Mouse (Mus musculus): Measurements from ENCODE around the gene Tecr.
"Not testable (repeated sequence)": the region's sequence is repeated elsewhere in the genome, so short reads cannot be mapped to it uniquely, and the experiment has no call there.

The Tecr gene

GRCm38 (mm10) chr8:83618566-83618965 lies 10.8 kb upstream of the Tecr start:
- DNase-seq (ENCODE audit: low spot score), result no peak

GRCm38 (mm10) chr8:83617111-83617510 lies 9.3 kb upstream of the Tecr start:
- no peak for DNase-seq (ENCODE audit: low spot score)

- DNase-seq (ENCODE audit: low spot score), result no peak
These were observed 8.9 kb upstream of the Tecr start for GRCm38 (mm10) chr8:83616625-83617024.

GRCm38 (mm10) chr8:83613695-83614094 lies 5.9 kb upstream of the Tecr start:
- no peak for DNase-seq (ENCODE audit: low spot score)

- no peak for DNase-seq (ENCODE audit: low spot score)
These were observed 4.2 kb upstream of the Tecr start for GRCm38 (mm10) chr8:83611921-83612320.

- no peak for DNase-seq (ENCODE audit: low spot score)
These were observed 1.9 kb upstream of the Tecr start for GRCm38 (mm10) chr8:83609547-83610180.

GRCm38 (mm10) chr8:83609086-83609485 lies 1.3 kb upstream of the Tecr start:
- no peak for DNase-seq (ENCODE audit: low spot score)

- DNase-seq (ENCODE audit: low spot score), result peak; percentile 82
These were observed 643 bp upstream of the Tecr start for GRCm38 (mm10) chr8:83608398-83608829.

- no peak for DNase-seq (ENCODE audit: low spot score)
These were observed 5.1 kb downstream of the Tecr start for GRCm38 (mm10) chr8:83602650-83603029.

- no peak for DNase-seq (ENCODE audit: low spot score)
These were observed 8.0 kb downstream of the Tecr start for GRCm38 (mm10) chr8:83599814-83600213.

GRCm38 (mm10) chr8:83598146-83598545 lies 9.6 kb downstream of the Tecr start:
- DNase-seq (ENCODE audit: low spot score), result no peak

GRCm38 (mm10) chr8:83596369-83596768 lies 11.4 kb downstream of the Tecr start:
- DNase-seq (ENCODE audit: low spot score), result peak; percentile 44

GRCm38 (mm10) chr8:83595050-83595345 lies 12.8 kb downstream of the Tecr start:
- not testable (repeated sequence) for DNase-seq (ENCODE audit: low spot score)

GRCm38 (mm10) chr8:83594167-83595049 lies 13.4 kb downstream of the Tecr start:
- peak; percentile 98 for DNase-seq (ENCODE audit: low spot score)

- DNase-seq (ENCODE audit: low spot score), result no peak
These were observed 14.2 kb downstream of the Tecr start for GRCm38 (mm10) chr8:83593325-83594166.

GRCm38 (mm10) chr8:83592682-83593081 lies 15.1 kb downstream of the Tecr start:
- DNase-seq (ENCODE audit: low spot score), result no peak

- no peak for DNase-seq (ENCODE audit: low spot score)
These were observed 17.2 kb downstream of the Tecr start for GRCm38 (mm10) chr8:83590488-83591023.

GRCm38 (mm10) chr8:83588886-83589285 lies 18.9 kb downstream of the Tecr start:
- no peak for DNase-seq (ENCODE audit: low spot score)

- no peak for DNase-seq (ENCODE audit: low spot score)
These were observed 20.1 kb downstream of the Tecr start for GRCm38 (mm10) chr8:83587644-83588043.

- no peak for DNase-seq (ENCODE audit: low spot score)
These were observed 22.4 kb downstream of the Tecr start for GRCm38 (mm10) chr8:83585333-83585732.

GRCm38 (mm10) chr8:83584771-83585170 lies 23.0 kb downstream of the Tecr start:
- DNase-seq (ENCODE audit: low spot score), result no peak

GRCm38 (mm10) chr8:83583236-83583635 lies 24.5 kb downstream of the Tecr start:
- DNase-seq (ENCODE audit: low spot score), result no peak

All from embryo, embryonic 10 days (tissue).